ENCODE assay signal across 21 mouse cellular contexts in the genomic region with DNA sequence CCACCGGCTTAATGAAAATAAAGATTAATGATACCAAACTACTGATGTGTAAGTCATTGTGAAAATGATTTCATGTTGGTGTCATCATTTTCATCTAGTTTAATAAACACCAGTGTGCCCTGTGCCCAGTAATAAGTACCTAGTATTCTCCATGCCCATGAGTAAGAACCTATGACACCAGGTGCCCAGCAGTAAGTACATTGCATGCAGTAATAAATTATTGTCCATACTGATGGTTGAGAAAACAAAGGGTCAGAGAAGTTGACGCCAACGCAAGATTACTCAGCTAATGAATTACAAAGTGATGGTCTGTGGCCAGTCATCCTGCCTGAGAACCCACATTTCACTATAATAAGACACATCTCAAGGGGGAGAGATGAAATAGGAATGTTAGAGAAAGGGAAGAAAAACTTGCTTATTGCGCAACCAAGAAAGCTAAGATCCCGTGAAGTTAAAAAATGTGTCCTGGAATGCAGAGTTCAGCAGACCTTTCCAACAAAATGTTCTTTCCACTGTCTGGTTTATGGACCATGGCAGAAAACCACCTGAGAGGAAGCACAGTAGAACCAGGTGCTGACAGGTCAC.
DNase-seq lines count a peak whose midpoint lies in the region; ATAC-seq and TF ChIP-seq lines count a peak whose summit lies in the region.
"Had no signal": no experiment of that assay in that cellular context is flagged by ENCODE, and none has a peak within 500 bp of the region (broad histone marks: within the 10 kb centered on the region; RNA-seq: fewer than 3 reads in every experiment).

No protein-coding gene starts in this region.

- no peak overlapping the region for H3K27ac ChIP-seq in kidney, embryonic 14.5 days (ENCODE audit: low read depth, low read length)
- H3K27ac ChIP-seq in kidney, embryonic 15.5 days = no peak overlapping the region
- H3K27ac ChIP-seq: embryonic facial prominence, embryonic 15.5 days; forebrain, embryonic 15.5 days; heart, adult 2 months; heart, embryonic 15.5 days; hindbrain, embryonic 10.5 days; hindbrain, embryonic 14.5 days had no signal

- no peaks in the 10 kb centered on the region for H3K27me3 ChIP-seq in kidney, embryonic 14.5 days (ENCODE audit: control insufficient read depth, insufficient read depth, low read length)
- H3K27me3 ChIP-seq in kidney, embryonic 15.5 days = no peaks in the 10 kb centered on the region; the same call in 1 of the 2 replicates
- H3K27me3 ChIP-seq in Patski = no peaks in the 10 kb centered on the region
- H3K27me3 ChIP-seq: embryonic facial prominence, embryonic 15.5 days; forebrain, embryonic 15.5 days had no signal

- no peak for TF ChIP-seq CTCF in Patski (IDR thresholded peaks at IDR 0.05)

- peak; percentile 2 to 14 for DNase-seq in kidney, adult 8-10 months
- DNase-seq in kidney, postnatal 36 days = peak; percentile 4 to 35
- DNase-seq in Patski (ENCODE audit: low read depth, low spot score) = peak; percentile 96
- no peak for DNase-seq in lung, postnatal 4 days
- DNase-seq in gastrocnemius, postnatal 10 days = no peak
- DNase-seq: adrenal gland, adult 2 months; adrenal gland, postnatal 25 days; cerebellum, adult 2 months; cerebellum, postnatal 10 days; heart, adult 2 months; heart, postnatal 14 days had no signal

- H3K4me3 ChIP-seq in kidney, embryonic 14.5 days (ENCODE audit: low read length) = no peak overlapping the region
- H3K4me3 ChIP-seq in kidney, embryonic 15.5 days (replicated peaks) = no peak overlapping the region
- H3K4me3 ChIP-seq: embryonic facial prominence, embryonic 15.5 days; forebrain, embryonic 15.5 days; heart, adult 2 months; heart, embryonic 15.5 days; hindbrain, embryonic 10.5 days had no signal

- H3K9me3 ChIP-seq in kidney, embryonic 14.5 days (ENCODE audit: control insufficient read depth, low read length) = no peaks in the 10 kb centered on the region
- no peaks in the 10 kb centered on the region for H3K9me3 ChIP-seq in kidney, embryonic 15.5 days (replicated peaks)
- H3K9me3 ChIP-seq: embryonic facial prominence, embryonic 15.5 days; forebrain, embryonic 15.5 days; G1E; heart, embryonic 15.5 days; hindbrain, embryonic 10.5 days had no signal

- H3K4me2 ChIP-seq in kidney, embryonic 14.5 days (replicated peaks; ENCODE audit: low read depth, low read length) = no peak overlapping the region
- no peak overlapping the region for H3K4me2 ChIP-seq in kidney, embryonic 15.5 days
- H3K4me2 ChIP-seq: embryonic facial prominence, embryonic 15.5 days; forebrain, embryonic 15.5 days; heart, embryonic 11.5 days; heart, embryonic 15.5 days; hindbrain, embryonic 14.5 days had no signal

- POLR2A ChIA-PET in Patski (lab: Charles Lee) = no interaction called here

- CTCF ChIA-PET in Patski (lab: Charles Lee) = interaction anchor here (1.4 kb wide), 1 partner anchor 9 kb away, joined by 6 read pairs; no protein-coding TSS in a partner anchor

- no peaks in the 10 kb centered on the region for H3K36me3 ChIP-seq in kidney, embryonic 14.5 days (ENCODE audit: control insufficient read depth, insufficient read depth, low read length)
- H3K36me3 ChIP-seq in kidney, embryonic 15.5 days = no peaks in the 10 kb centered on the region
- H3K36me3 ChIP-seq: embryonic facial prominence, embryonic 15.5 days; forebrain, embryonic 15.5 days; G1E; heart, embryonic 15.5 days; hindbrain, embryonic 10.5 days had no signal

- 39% methylated on average over 5 of the region's 5 CpGs for WGBS in kidney, embryonic 14.5 days
- WGBS in kidney, embryonic 15.5 days = 34% methylated on average over 5 of the region's 5 CpGs

- H3K9ac ChIP-seq in kidney, embryonic 14.5 days (ENCODE audit: low read depth, low read length) = no peak overlapping the region
- H3K9ac ChIP-seq in kidney, embryonic 15.5 days = no peak overlapping the region
- H3K9ac ChIP-seq: embryonic facial prominence, embryonic 15.5 days; forebrain, embryonic 15.5 days; heart, embryonic 15.5 days; hindbrain, embryonic 14.5 days had no signal

- no peak; the same call in 1 of the 2 replicates for ATAC-seq in kidney, embryonic 14.5 days (ENCODE audit: low FRiP score, low TSS enrichment)
- ATAC-seq in kidney, embryonic 15.5 days (replicated peaks; ENCODE audit: low FRiP score) = no peak; the same call in 1 of the 2 replicates
- peak; percentile 80 for ATAC-seq in Patski
- ATAC-seq: CD4-positive, CD25-positive, alpha-beta regulatory T cell, adult 4 months; forebrain, embryonic 15.5 days had no signal

- in situ Hi-C loops in Patski (cut with MboI; ENCODE audit: low pct_unique_long_range_greater_than_20kb) = loop anchor here (5.0 kb wide), 1 partner anchor 204 kb away; no protein-coding TSS in a partner anchor

- H3K4me1 ChIP-seq in kidney, embryonic 14.5 days (ENCODE audit: control insufficient read depth, insufficient read depth, low read length) = peaks cover 17% of the 10 kb centered on the region
- H3K4me1 ChIP-seq in kidney, embryonic 15.5 days = peaks cover 40% of the 10 kb centered on the region
- H3K4me1 ChIP-seq: embryonic facial prominence, embryonic 15.5 days; forebrain, embryonic 15.5 days; heart, embryonic 15.5 days had no signal

Comparison
In these comparisons a context has a peak if more than half of its experiments do, and no peak if none do; other contexts are left out.
1. DNase-seq: peak in kidney, adult 8-10 months (2 of 2), kidney, postnatal 36 days (2 of 2) and Patski (single experiment); none in lung, postnatal 4 days (0 of 2) and gastrocnemius, postnatal 10 days (single experiment).